Mouse (Mus musculus) cerebellum, adult 2 months (tissue): ENCODE measurements around the gene Reck. TPM values are rescaled to one million over a fixed set of nuclear protein-coding genes. Genes with fewer than 3 reads are reported as not detected.
A peak's percentile ranks its signal among the peaks of the same experiment; 100 is the strongest.

Experiments
- DNase-seq, 2 experiments: peaks; one replicate each; pipeline ENCODE4 v3.0.0; 2021
- H3K27ac ChIP-seq: fragments of 200-500 bp; 2 replicates; pipeline ENCODE4 v1.5.1; 2012; ENCODE audit warnings: low read length, control low read depth, inconsistent platforms; ENCODE audit not compliant: insufficient read depth
- H3K27me3 ChIP-seq: fragments of 200-500 bp; 2 replicates; pipeline ENCODE4 v1.6.1; 2012; ENCODE audit warnings: inconsistent platforms, mild to moderate bottlenecking, low read length, moderate library complexity; ENCODE audit not compliant: control insufficient read depth, insufficient read depth
- H3K4me1 ChIP-seq: fragments of 200-500 bp; 2 replicates; pipeline ENCODE4 v1.6.1; 2011; ENCODE audit warnings: low read length; ENCODE audit not compliant: control insufficient read depth, insufficient read depth
- H3K4me3 ChIP-seq: fragments of 200-500 bp; replicated peaks from 2 replicates; pipeline ENCODE3; 2011; ENCODE audit warnings: mild to moderate bottlenecking, low read depth, low read length, control low read depth; ENCODE audit not compliant: insufficient read depth
- CTCF ChIP-seq: fragments of 200-500 bp; IDR thresholded peaks from 2 replicates; pipeline ENCODE4 v1.5.1; 2011; ENCODE audit warnings: low read depth, mild to moderate bottlenecking, control low read depth, low read length, moderate library complexity, borderline replicate concordance; ENCODE audit not compliant: insufficient read depth
- POLR2A ChIP-seq: fragments of 200-500 bp; IDR thresholded peaks from 2 replicates; pipeline ENCODE4 v1.6.1; 2011; ENCODE audit warnings: low read length, control low read depth, borderline replicate concordance; ENCODE audit not compliant: insufficient read depth
- WGBS: fragments of 180-500 bp; shearing (Covaris S2); methylation state at CpG from one replicate; pipeline ENCODE4 v1.1.7; 2018; 5-methylcytosine and 5-hydroxymethylcytosine counted together
- polyA plus RNA-seq: library from polyadenylated mRNA; depleted of rRNA; stranded (reverse); fragments of >200 nt; gene quantifications from 2 replicates; pipeline ENCODE4 v1.2.3, GENCODE M21; 2012

The Reck gene
- polyA plus RNA-seq, 1 experiment: 8.3 TPM

DNA sequence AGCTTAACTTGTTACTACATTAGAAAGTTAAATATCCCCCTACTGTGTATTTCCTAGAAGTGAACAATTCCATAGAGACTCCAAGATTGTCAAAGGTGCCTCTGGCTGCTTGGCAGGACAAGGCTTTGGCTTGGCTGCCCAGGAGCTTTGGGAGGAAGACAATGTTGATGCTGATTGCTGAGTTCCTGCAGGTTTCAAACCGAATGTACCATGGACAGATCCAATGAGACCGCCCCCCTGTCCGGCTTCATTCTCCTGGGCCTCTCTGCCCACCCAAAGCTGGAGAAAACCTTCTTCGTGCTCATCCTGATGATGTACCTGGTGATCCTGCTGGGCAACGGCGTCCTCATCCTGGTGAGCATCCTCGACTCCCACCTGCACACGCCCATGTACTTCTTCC, 21.2 kb upstream of the Reck start:
- WGBS: 78% methylated on average over 8 of the region's 8 CpGs
- no peak for TF ChIP-seq CTCF
- no peak for TF ChIP-seq POLR2A

DNA sequence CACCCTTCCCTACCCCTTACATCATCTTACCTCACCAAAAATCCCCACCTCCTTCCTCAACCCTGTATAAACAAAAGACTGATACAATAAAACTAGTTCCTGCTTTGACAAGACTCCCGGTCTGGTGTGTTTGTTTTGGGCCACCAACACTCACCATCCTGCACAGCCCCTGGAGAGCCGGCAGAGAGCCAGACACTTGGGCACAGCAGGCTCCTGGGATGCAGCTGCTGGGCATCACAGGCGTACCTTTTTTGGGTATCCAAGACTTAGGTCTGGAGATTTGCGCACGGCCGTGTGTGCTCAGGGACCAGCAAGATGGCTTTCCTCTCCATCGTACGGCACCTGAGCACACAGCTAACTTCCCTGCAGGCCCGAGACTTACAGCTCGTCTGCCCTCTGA, 15.4 kb upstream of the Reck start:
- no peaks in the 10 kb centered on the region for H3K4me1 ChIP-seq
- DNase-seq: no peak
- H3K27me3 ChIP-seq: no peaks in the 10 kb centered on the region
- WGBS: 74% methylated on average over 10 of the region's 10 CpGs
- H3K4me3 ChIP-seq: no peak overlapping the region
- no peak overlapping the region for H3K27ac ChIP-seq
- TF ChIP-seq POLR2A (no peak), CTCF (no peak)

More for the DNA sequence above, 21.2 kb upstream of the Reck start:
- H3K27ac ChIP-seq: no peak overlapping the region
- DNase-seq: no peak
- H3K4me1 ChIP-seq: no peaks in the 10 kb centered on the region
- no peak overlapping the region for H3K4me3 ChIP-seq
- H3K27me3 ChIP-seq: no peaks in the 10 kb centered on the region

DNA sequence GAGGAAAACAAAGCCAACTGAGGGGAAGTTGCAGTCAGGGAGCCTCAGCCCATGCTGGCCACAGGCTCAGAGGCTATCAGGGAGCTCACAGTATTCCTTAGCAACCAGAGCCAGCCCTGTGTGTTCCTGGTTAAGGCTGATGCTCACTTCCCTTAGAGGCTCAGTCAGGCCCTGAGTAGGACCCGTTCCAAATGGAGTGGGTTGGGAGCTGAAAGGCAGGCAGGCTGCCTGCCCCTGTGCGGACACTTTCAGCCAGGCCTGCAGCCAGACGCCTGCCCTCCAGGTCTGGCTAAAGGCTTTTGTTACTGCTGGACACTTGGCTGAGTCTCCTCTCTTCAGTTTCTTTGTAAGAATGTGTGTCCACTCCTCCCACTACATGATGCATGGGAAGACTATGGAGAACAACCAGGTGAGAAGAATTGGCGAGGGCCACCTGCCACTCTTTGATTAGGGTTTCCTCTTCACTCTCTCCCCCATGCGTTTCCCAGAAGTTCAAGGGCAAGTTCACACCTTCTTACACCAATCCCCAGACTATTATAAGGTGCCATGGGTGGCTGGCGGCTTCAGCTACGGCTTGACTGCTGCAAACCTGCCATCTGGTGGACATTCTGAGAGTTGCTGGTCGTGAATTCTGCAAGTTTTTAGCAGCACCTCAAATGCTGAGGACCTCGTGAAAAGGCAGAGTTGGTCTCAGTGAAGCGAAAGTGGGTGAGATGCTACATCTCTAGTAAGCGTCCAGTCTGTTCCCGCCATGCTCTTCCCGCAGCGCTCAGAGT, 14.4 kb upstream of the Reck start:
- 7% methylated on average over 14 of the region's 14 CpGs for WGBS
- H3K4me3 ChIP-seq: no peak overlapping the region
- peak; percentile 88 for TF ChIP-seq CTCF
- no peak for TF ChIP-seq POLR2A
- no peaks in the 10 kb centered on the region for H3K4me1 ChIP-seq
- H3K27ac ChIP-seq: no peak overlapping the region
- peak; percentile 56 to 68 for DNase-seq
- H3K27me3 ChIP-seq: no peaks in the 10 kb centered on the region

DNA sequence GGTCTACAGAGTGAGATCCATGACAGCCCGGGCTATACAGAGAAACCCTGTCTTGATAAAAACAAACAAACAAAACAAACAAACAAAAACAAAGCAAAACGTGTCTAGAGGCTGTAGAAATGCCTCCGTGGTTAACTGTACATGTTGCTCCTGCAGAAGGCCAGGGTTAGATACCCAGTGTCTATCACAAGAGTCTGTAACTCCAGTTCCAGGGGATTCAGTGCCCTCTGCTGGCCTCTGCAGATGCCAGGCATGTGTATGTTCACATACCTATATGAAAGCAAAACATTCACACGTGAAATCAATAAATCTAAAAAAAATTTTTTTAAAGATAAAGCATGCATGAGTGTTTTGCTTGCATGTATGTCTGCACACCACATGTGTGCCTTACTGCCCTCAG, 12.0 kb upstream of the Reck start:
- WGBS: 61% methylated on average over 4 of the region's 4 CpGs
- no peak for TF ChIP-seq CTCF
- no peak for TF ChIP-seq POLR2A
- no peaks in the 10 kb centered on the region for H3K27me3 ChIP-seq

DNA sequence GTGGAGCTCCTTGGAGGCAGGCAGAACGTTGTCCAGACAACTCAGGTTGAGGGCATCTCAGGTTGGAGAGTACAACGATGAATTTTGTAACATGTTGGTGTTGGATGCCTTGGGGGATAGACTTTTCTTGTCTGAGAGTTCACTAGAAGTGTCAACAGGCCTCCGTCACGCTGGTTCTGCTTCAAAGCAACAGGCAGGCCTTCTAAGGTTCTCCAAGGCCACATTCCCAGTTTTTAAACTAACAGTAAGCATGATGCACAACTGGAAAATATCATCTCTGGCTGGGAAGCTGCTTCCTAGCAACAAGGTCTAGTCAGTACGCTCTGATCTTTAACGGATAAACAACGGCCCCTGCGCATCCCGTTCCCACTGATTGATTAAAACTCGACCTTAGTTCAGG, 5.5 kb upstream of the Reck start:
- DNase-seq: no peak
- H3K4me3 ChIP-seq: no peak overlapping the region
- H3K27ac ChIP-seq: no peak overlapping the region
- no peaks in the 10 kb centered on the region for H3K4me1 ChIP-seq
- no peaks in the 10 kb centered on the region for H3K27me3 ChIP-seq
- TF ChIP-seq POLR2A (no peak), CTCF (no peak)
- 88% methylated on average over 10 of the region's 10 CpGs for WGBS

More for the DNA sequence above, 12.0 kb upstream of the Reck start:
- no peak for DNase-seq
- Histone ChIP-seq H3K27ac (no peak overlapping the region), H3K4me3 (no peak overlapping the region), H3K4me1 (no peaks in the 10 kb centered on the region)

DNA sequence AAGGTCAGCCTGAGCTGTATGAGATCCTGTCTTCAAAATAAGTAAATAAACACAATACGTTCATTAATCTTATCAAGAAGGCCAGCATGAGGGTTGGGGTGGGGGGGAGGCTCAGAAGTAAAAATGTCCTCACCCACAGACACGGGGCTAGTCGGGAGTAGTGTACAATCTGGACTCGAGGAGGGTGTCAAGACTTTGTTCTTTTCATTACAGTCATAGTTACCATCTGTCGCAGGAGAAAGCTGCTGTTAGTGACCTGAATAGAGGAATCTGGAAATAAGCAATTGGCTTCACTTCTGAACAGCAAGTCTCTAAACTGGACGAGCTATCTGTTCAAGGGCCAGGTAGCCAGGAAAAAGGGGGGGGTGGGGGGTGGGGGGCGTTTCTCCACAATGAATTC, 829 bp upstream of the Reck start:
- Histone ChIP-seq H3K27ac (no peak overlapping the region), H3K4me3 (no peak overlapping the region), H3K27me3 (no peaks in the 10 kb centered on the region), H3K4me1 (no peaks in the 10 kb centered on the region)
- WGBS: 26% methylated on average over 7 of the region's 7 CpGs
- TF ChIP-seq CTCF (no peak), POLR2A (no peak)
- no peak for DNase-seq

DNA sequence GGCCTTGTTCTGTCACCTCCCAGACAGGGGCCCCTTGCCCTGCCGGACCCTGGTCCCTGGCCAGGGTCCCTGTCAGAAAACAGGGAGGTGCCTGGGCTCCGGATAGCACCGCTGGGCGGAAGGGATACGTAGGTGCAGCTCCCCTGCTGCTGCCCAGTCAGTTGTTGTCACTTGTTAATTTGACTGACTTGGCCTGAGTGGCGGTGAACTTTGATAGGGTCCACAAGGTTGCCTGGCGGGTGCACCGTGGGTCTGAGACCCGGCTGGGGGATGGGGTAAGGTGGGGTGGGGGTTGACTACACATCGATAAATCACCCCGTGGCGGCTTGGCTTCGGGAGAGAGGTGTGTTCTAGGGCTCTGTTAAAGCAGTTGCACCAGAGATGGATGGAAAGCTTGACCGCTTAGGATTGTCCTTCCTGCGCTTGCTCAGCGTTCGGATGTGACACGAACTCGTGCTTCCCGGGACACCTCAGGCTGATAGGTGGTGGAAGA, 635 bp downstream of the Reck start:
- DNase-seq: peak; percentile 36 to 38
- under 1% methylated on average over 20 of the region's 20 CpGs for WGBS
- no peak overlapping the region for H3K27ac ChIP-seq
- TF ChIP-seq POLR2A (no peak), CTCF (no peak)
- no peaks in the 10 kb centered on the region for H3K27me3 ChIP-seq
- no peaks in the 10 kb centered on the region for H3K4me1 ChIP-seq
- H3K4me3 ChIP-seq: peak overlapping the region; percentile 80

DNA sequence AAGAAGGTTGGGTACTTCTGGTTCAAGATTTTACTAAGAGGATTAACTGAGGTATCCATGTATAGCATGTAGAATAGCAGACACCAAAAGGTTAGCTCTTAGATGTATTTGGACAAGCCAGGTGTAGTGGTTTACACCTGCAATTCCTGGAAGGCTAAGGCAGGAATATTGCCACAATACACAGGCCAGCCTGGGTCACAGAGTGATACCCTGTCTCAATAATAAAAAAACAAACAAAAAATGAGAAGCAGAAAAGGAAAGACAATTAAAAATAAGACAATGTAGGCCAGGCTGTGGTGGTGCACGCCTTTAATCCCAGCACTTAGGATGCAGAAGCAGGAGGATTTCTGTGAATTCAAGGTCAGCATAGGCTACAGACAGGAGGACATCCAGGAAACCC, 1.9 kb downstream of the Reck start:
- no peak for TF ChIP-seq CTCF
- no peak for TF ChIP-seq POLR2A
- 100% methylated on average over 1 of the region's 1 CpGs for WGBS
- Histone ChIP-seq H3K27me3 (no peaks in the 10 kb centered on the region), H3K27ac (no peak overlapping the region), H3K4me1 (no peaks in the 10 kb centered on the region), H3K4me3 (no peak overlapping the region)
- DNase-seq: no peak
